Mouse (Mus musculus) left cerebral cortex, adult 8-10 months (tissue): ENCODE results near the gene Fanci. TPM values are rescaled to one million over a fixed set of nuclear protein-coding genes. Genes with fewer than 3 reads are reported as not detected.

Source experiments
- total RNA-seq, 4 experiments: library from RNA; stranded (reverse); gene quantifications; 2 replicates each; pipeline ENCODE4 v1.2.4; 2022

The Fanci gene
- total RNA-seq, 4 experiments from 2014 or later: 0.39 to 1.2 (median 0.69) TPM

Other genes starting within 250 kb of the Fanci start
- 100 to 1,000 TPM; 183 to 219 (median 203) TPM for gene Mfge8, start 242.9 kb upstream of the Fanci start, total RNA-seq
- 100 to 1,000 TPM; 106 to 135 (median 117) TPM for gene Abhd2, start 118.7 kb upstream of the Fanci start, total RNA-seq
- 10 to 100 TPM; 21.9 to 25.6 (median 25.1) TPM for gene Rlbp1, start 4.9 kb upstream of the Fanci start, total RNA-seq
- 100 to 1,000 TPM in 1 of 4 experiments, 10 to 100 TPM in 3; 81.6 to 112 (median 91.0) TPM for gene Polg, start 74.4 kb downstream of the Fanci start, total RNA-seq
- 1 to 10 TPM; 1.7 to 3.0 (median 2.3) TPM for gene Rhcg, start 225.7 kb downstream of the Fanci start, total RNA-seq